Mouse (Mus musculus) embryonic fibroblast, embryonic 13.5 days (primary cell): ENCODE results near the gene Ctsq. TPM values are rescaled to one million over a fixed set of nuclear protein-coding genes. Genes with fewer than 3 reads are reported as not detected.
"Not testable (repeated sequence)": the region's sequence is repeated elsewhere in the genome, so short reads cannot be mapped to it uniquely, and the experiment has no call there.

Experiments
- H3K27ac ChIP-seq: 2 replicates; pipeline ENCODE4 v1.5.1; 2012; ENCODE audit warnings: low read length, control low read depth, inconsistent platforms; ENCODE audit not compliant: insufficient read depth
- H3K4me1 ChIP-seq: 2 replicates; pipeline ENCODE4 v1.6.1; 2011; ENCODE audit warnings: low read length; ENCODE audit not compliant: control insufficient read depth, insufficient read depth
- H3K4me3 ChIP-seq: 2 replicates; pipeline ENCODE4 v1.5.1; 2011; ENCODE audit warnings: mild to moderate bottlenecking, control low read depth, low read length; ENCODE audit not compliant: insufficient read depth
- CTCF ChIP-seq: IDR thresholded peaks from 2 replicates; pipeline ENCODE4 v1.5.1; 2011; ENCODE audit warnings: mild to moderate bottlenecking, control low read depth, low read length, moderate library complexity, borderline replicate concordance; ENCODE audit not compliant: insufficient read depth
- POLR2A ChIP-seq: IDR thresholded peaks from 2 replicates; pipeline ENCODE4 v1.6.1; 2011; ENCODE audit warnings: low read depth, mild to moderate bottlenecking, control low read depth, low read length, moderate library complexity
- polyA plus RNA-seq: library from polyadenylated mRNA; stranded (reverse); fragments of >200 nt; gene quantifications from 2 replicates; pipeline ENCODE4 v1.2.4, GENCODE M21; 2011; ENCODE audit warnings: low read depth; ENCODE audit not compliant: missing spikeins, insufficient read length

Ctsq gene
- polyA plus RNA-seq = not detected in 2 replicates

DNA sequence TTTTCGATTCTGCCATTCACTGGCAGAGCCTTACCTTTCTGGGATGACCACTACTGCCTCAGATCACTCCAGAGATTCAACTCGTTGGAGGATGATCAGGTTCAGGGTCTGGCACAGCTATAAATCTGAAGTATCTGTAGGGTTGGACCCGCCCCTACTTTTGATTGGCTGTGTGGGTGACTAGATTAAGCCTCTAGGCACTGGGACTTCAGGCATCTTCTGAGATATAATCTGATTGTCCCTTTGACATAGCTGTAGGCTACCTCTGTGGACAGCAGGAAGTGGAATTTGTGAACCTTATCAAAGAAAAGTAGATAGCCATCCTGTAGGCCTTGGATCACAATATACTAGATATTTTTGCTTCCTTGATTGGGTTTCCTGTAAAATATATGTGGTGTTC lies at the start of gene Ctsq:
Gene Ctsq (minus strand): TSS at position 101 of the 400 bp plus-strand sequence.
- TF ChIP-seq POLR2A = no peak
- no peak for TF ChIP-seq CTCF
- Histone ChIP-seq H3K27ac (no peak within 1 kb of the TSS), H3K4me3 (no peak within 1 kb of the TSS), H3K4me1 (no peaks in the 10 kb centered on the region)

DNA sequence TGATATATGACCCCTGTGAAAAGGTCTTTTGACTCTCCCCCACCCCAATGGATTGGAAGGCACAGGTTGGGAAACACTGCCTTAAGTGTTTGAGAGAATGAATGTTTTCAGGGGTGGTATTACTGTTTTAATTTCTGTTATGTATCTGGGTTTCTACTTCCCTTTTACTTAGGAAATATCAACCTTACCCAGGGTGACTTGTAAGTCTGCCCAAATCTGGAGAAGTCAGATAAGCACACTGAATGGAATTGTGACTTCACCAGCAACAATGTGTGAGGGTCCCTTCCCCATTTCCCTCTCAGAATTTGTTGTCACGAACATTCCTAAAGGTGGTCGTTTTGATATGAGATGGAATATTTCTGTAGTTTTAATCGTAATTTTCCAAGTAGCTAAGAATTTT lies 17.6 kb downstream of the Ctsq start:
- H3K4me3 ChIP-seq = no peak overlapping the region

DNA sequence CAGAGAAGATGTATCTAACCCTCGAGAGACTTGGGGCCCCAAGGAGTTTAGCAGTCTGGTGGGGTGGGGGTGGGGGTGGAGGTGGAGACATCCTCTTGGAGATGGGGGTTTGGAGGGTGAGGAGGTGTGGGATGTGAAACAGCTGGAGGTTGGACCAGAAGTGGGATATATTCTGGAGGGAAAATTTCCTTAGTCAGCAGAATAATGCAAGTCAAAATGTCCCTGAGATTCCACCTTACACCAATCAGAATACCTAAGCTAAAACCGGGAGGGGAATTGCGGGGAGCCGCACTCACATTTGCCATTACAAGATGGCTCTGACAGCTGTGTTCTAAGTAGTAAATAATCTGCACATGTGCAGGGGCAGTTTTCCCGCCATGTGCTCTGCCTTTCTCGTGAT lies 18.6 kb downstream of the Ctsq start:
- no peak overlapping the region for H3K27ac ChIP-seq
- H3K4me3 ChIP-seq = no peak overlapping the region
- TF ChIP-seq POLR2A (no peak), CTCF (no peak)
- no peaks in the 10 kb centered on the region for H3K4me1 ChIP-seq

More for the DNA sequence above, 17.6 kb downstream of the Ctsq start:
- Histone ChIP-seq H3K27ac (no peak overlapping the region), H3K4me1 (no peaks in the 10 kb centered on the region)
- TF ChIP-seq CTCF (no peak), POLR2A (no peak)

DNA sequence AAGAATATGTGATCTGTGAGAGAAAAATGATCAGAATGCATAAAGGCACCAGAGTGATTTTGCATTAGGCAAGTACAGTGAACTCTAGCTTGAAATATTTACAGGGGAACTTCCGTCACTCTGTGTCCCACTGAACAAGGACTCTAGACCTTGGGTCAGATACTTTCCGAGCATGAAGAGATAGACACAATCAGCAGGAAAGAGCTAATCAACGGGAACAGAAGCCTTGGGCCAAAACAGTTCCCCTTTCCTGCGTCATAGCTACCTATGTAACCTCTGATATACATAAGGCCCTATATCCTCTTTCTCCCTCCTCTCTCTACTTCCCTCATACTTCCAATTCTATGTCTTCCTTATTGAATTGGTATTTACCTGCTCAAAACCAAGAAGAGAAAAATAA lies 30.3 kb downstream of the Ctsq start:
- TF ChIP-seq POLR2A (no peak), CTCF (no peak)
- no peaks in the 10 kb centered on the region for H3K4me1 ChIP-seq
- H3K27ac ChIP-seq = no peak overlapping the region
- no peak overlapping the region for H3K4me3 ChIP-seq

DNA sequence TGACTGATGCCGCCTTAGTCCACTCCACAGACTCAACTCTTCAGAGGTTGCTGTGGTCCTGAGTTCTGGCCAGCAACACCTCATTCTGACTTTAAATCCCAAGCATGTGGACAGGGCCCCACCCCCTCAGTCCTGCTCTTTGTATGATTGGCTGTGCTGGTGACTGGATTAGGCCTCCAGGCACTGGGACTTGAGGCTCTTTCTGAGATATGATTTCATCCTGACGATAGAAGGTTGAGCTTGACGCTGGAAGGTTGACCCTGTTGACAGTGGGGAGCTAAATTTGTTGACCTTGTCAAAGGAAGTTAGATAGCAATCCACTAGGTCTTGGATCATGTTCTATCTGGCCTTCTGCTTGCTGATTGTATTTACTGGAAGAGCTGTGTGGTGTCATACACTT lies 34.6 kb downstream of the Ctsq start, which contains the start of gene Ctsj:
Gene Ctsj (minus strand): TSS at position 101 of the 400 bp plus-strand sequence.
- Histone ChIP-seq H3K4me3 (no peak within 1 kb of the TSS), H3K27ac (no peak within 1 kb of the TSS), H3K4me1 (no peaks in the 10 kb centered on the region)
- TF ChIP-seq POLR2A = no peak
- no peak for TF ChIP-seq CTCF

DNA sequence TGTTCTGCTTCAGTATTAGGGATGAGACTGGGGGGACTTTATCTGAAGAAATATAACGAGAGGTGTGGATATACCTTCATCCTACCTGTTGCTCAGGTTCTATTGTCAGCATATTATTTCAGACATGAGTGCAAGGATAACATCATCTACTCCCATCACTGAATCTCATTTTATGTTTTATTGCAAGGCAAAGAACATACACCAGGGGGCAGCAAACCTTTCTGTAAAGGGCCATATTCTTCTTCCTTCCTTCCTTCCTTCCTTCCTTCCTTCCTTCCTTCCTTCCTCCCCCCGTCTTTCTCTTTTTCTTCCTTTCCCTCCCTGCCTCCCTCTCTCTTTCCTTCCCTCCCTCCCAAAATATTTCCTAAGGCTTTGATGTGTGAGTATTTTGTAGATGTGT lies 42.8 kb downstream of the Ctsq start:
- no peak overlapping the region for H3K4me3 ChIP-seq
- no peak overlapping the region for H3K27ac ChIP-seq
- H3K4me1 ChIP-seq = no peaks in the 10 kb centered on the region
- no peak for TF ChIP-seq POLR2A
- no peak for TF ChIP-seq CTCF

DNA sequence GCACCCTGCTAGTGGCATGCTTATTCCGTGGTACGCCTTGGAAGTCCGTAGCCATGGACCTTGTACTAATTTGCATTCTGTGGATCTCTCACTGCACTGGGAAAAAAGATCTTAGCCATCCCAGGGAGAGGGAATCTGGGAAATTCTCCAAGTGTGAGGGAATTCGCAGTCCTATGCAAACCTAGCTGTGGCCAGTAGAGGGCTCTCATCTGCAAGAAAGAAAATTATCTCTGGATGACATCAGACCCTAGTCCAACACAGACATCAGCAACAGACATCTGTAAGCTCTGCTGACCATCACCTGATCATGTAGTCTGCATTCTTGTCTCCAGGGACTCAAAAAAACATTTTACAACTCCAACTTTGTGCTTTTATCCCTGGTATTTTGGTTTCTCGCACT lies 53.5 kb downstream of the Ctsq start:
- H3K27ac ChIP-seq = not testable (repeated sequence)

More for the DNA sequence above, 53.5 kb downstream of the Ctsq start:
- not testable (repeated sequence) for H3K4me3 ChIP-seq, H3K4me1 ChIP-seq

Other genes starting within 250 kb of the Ctsq start
- gene Ctsll3, start 237.8 kb downstream of the Ctsq start, polyA plus RNA-seq = not detected in 2 replicates
- gene 4930486L24Rik, start 176.2 kb downstream of the Ctsq start, polyA plus RNA-seq = not detected in 2 replicates
- gene Gm49392, start 143.7 kb downstream of the Ctsq start, polyA plus RNA-seq = not detected in 2 replicates
- 3.3 and 3.7 TPM in 2 replicates for gene Ctla2b, start 143.2 kb downstream of the Ctsq start, polyA plus RNA-seq
- gene Tpbpb, start 135.8 kb downstream of the Ctsq start, polyA plus RNA-seq = not detected in 2 replicates
- 0.95 TPM in 1 of 2 replicates, not detected in the other for gene Gm49393, start 105.0 kb downstream of the Ctsq start, polyA plus RNA-seq
- gene Gm49391, start 104.1 kb downstream of the Ctsq start, polyA plus RNA-seq = not detected in 2 replicates
- 27.8 and 47.8 TPM in 2 replicates for gene Ctla2a, start 104.0 kb downstream of the Ctsq start, polyA plus RNA-seq
- gene Tpbpa, start 98.6 kb downstream of the Ctsq start, polyA plus RNA-seq = not detected in 2 replicates
- gene Ctsj, start 34.7 kb downstream of the Ctsq start, polyA plus RNA-seq = not detected in 2 replicates
- gene Ctsr, start 123.6 kb upstream of the Ctsq start, polyA plus RNA-seq = not detected in 2 replicates
- not detected in 2 replicates for gene Cts6, start 162.8 kb upstream of the Ctsq start, polyA plus RNA-seq
- gene Cts8, start 214.7 kb upstream of the Ctsq start, polyA plus RNA-seq = not detected in 2 replicates
- not detected in 2 replicates for gene Gm49398, start 248.2 kb upstream of the Ctsq start, polyA plus RNA-seq